Mouse (Mus musculus): ENCODE measurements around the gene Rnps1.

DNA sequence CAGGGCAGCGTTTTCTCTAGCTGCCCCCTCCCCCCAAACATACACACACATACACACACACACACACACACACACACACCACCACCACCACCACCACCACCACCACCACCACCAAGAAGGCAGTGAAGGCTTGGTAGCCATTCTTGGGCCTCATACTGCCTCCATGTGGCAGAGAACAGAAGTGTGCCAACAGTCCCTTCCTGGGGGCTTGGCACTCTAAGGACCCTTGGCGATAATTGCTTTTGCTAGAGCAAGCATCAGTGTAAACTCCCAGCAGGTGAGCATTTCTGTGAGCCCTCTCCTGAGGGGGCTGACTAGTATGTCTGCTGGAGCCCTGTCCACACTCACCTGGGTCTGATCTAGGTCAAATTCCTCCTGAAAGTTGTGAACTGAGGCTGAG lies 26.8 kb downstream of the Rnps1 start:
- TF ChIP-seq CTCF (IDR thresholded peaks at IDR 0.05; ENCODE audit: insufficient read depth, low read length) (peak; percentile 22; the same call in 1 of the 2 replicates), POLR2A (IDR thresholded peaks at IDR 0.05; ENCODE audit: borderline replicate concordance, extremely low read depth, low read depth, low read length) (no peak)

Measured in lung, adult 2 months (tissue).